Mouse (Mus musculus) spleen, embryonic (tissue): ENCODE data around the gene Prox2.

ENCODE experiments used
- CTCF ChIA-PET: fragments of 350-600 bp; sonication (Branson Sonifier 250); formaldehyde crosslinking; loops from one replicate; lab custom pipeline; 2022; lab: Charles Lee

The Prox2 gene

DNA sequence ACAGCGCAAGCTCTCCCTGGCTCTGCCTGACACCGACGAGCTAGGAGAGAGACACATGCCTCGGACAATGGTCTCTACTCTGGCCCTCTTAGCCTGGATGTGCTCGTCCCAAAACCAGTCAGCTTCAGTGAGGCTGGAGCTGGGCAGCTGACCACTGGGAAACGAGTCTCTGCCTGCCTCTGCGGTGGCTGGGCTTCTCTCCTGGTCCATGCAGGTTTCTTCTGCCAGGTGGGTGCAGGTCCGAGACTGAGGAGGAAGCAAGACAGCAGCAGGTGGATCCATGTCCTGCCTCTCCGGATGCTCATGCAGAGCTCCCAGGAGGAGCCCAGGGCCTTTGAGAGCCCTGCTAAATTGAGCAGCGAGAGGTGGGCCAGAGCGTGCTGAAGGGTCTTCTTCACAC is 15.4 kb downstream of the Prox2 start:
- CTCF ChIA-PET = no interaction called here

DNA sequence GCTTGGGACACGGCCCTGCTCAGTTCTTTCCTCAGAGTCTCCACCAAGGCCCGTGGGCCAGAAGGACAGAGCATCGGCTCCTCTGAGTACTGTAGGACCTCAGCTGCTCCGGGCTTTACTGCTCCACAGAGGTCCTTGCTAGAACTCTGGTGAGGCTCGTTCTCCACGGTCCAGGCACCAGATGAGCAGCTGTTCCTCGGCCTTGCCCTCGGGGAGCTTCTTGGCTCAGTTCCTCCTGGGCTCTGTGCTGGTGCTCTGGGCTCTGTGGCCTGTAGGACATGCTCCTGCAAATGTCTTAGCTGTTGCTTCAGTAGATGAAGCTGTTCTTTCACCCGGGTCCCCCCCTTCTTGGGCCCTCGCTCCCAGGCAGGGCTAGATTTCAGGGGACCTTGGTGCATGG is 15.9 kb downstream of the Prox2 start:
- CTCF ChIA-PET = no interaction called here

DNA sequence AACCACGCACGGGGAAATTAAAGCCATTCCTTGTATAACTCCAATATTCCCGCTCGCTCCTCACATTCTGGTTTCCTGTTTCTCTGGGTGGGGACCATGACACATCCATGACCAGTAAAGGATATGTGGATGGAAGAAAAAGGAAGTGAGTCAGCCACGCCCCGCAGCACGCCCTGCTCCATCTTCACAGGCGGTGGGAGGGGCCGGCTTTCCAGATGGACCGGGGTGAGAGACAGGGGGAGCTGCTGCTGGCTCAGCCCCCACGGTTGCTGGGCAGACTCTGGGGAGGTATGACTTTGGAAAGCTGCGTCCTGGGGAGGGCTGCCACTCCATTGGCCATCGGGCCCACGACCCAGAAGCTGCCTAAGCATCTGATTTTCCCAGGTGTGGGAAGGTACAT is 16.5 kb downstream of the Prox2 start:
- CTCF ChIA-PET = no interaction called here

DNA sequence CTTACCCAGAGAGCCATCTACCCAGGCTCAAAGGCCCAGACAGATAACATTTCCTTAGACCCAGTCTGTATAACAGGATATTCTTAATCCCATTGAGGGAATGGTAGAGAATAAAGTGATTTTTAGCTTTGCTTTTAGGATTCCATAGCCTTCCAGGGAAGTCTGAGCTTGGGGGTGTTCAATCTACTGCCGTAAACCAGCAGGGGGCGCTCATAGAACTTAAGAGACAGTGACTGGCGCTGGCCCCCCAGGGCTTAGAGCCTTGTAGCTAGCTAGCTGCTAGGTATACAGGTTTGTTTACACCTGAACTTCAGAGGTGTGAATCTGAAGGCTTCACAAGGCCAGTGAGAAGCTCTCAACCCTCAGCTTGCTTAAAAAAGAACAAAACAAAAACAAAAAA is 18.3 kb downstream of the Prox2 start:
- CTCF ChIA-PET = interaction anchor here (0.5 to 0.6 kb wide), 2 partner anchors 320 to 1853 kb away, joined by 3 to 4 read pairs; no protein-coding TSS in a partner anchor

DNA sequence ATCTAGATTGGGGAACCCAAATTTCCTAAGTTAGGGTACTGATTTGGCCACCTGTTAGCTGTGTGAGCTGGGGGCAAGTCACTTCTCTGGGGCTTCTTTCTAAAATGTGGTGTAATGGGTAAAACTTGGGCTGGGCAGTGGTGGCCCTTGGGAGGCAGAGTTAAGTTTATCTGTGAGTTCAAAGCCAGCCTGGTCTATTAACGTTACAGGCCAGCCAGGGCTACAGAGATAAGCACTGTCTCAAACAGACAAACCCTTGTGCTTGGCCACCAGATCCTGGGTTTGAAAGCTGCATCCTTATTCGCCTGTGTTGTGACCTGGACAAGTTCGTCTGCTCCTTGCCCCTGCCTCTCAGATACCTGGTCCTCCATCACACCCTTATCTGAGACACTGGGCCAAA is 19.4 kb downstream of the Prox2 start:
- CTCF ChIA-PET = no interaction called here

DNA sequence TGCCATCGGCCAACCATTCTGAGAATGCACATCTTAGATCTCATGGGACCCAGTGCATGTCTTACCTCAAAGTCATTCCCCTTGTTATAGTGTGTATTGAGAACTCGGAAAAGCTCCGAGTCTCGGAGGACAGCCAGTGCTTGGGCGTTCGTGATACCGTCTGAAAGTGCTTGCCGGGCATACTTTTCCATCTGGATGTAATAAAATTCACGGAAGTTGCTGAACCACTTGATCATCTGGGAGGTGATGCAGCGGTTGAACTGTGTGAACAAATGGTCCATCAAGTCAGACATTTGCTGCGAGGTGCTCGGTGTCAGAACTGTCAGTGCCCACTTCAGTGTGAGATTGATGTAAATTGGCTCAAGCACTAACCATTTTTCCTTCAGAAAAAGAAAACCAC is 22.7 kb downstream of the Prox2 start:
- CTCF ChIA-PET = no interaction called here

DNA sequence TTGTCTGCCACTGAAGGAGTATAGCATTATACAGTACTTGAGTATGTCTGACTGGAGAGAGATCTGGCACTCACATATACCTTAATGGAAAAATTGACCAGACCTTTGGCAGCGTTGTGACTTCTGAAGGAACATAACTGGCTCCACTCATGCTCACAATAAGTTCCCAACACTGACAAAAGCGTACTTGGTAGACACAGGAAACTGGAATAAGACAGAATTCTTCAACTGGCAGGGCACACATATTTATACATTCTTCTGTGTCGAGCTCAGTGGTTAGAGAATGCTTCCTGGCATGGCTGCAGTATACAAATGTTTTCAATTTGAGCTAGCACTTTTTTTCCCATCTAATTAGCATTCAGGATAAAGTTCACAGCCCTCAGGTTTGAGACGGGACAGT is 25.6 kb downstream of the Prox2 start:
- CTCF ChIA-PET = no interaction called here

DNA sequence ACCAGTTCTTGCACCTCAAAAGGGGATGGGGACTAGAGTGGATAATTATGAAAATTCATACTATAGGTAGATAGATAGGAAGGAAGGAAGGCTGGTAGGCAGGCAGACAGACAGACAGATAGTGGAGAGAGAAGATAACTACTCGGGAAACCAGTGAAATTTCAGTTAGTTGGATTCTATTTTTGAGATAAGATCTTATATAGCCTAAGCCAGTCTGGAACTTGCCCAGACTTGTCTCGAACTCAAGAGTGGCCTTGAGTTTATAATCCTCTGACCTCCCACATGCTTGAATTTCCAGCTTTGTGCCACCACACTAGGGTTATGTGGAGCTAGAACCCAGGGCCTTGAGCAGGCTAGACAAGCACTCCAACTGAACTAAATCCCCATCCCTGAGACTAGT is 26.3 kb downstream of the Prox2 start:
- CTCF ChIA-PET = interaction anchor here (0.5 kb wide), 1 partner anchor 59 kb away, joined by 4 read pairs; no protein-coding TSS in a partner anchor

DNA sequence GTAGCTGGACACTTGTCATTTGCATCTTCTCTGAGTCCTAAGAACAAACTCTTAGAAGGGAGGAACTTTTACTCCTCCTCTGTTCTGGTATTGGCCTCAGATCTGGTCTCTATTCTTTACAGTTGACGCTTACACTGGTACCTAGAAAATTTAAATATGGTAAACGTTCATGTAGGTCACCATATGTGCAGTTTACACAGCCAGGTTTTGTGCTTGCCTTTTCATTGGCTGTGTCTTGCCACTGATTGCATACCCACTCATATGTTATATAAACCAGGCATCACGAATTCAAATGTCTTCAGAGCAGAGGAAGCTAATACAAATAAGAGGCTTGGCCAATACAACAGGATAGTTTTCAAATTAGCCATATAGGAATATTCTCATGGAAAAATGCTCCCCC is 33.5 kb downstream of the Prox2 start:
- CTCF ChIA-PET = no interaction called here

DNA sequence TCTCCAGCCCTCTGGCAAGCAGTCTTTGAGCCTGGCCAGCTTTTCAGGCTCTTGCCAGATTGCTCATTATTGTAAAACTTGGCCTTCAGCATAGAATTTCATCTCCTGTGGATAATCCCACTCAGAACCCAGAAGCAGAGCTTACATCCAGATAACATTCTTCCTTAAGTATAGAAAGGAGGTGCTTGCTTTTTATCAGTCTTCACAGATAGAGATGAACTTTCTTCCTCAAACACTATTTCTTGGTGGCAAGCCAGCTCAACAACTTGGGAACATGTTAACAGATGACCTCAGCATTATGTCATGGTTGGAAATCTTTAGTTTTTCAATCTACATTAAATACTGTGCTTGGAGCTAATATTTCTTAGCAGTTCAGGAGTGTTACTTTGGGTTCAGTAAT is 39.5 kb downstream of the Prox2 start:
- CTCF ChIA-PET = interaction anchor here (0.6 to 0.7 kb wide), 2 partner anchors 77 to 102 kb away, joined by 3 to 6 read pairs; no protein-coding TSS in a partner anchor

DNA sequence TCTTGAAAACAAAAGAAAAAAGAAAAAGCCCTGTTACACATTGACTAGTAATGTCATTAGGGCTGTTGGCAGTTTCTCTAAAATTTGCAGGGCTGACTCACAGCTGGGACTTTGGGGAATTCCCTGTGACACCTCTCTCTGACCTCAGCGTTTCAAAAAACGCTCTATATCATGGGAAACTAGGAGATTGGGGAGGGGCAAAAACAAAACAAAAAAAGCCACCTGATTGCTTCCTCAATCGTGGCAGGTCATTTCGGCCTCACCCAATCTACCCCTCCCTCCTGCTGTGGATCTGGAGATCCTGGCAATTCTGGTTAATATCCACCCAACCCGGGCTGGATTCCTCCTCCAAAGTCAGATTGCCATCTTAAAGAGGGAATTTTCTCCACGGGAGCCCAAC is 59.3 kb downstream of the Prox2 start:
- CTCF ChIA-PET = no interaction called here
